Mouse (Mus musculus): ENCODE measurements around the gene Pfn3.

The Pfn3 gene

GRCm38 (mm10) chr13:55398088-55398487 lies 16.9 kb downstream of the Pfn3 start, which contains the start of gene Slc34a1:
TSS of gene Slc34a1 (plus strand) at chr13:55398187.
- DNase-seq (ENCODE audit: low read depth, low spot score), result no peak

- peak; percentile 19 for DNase-seq (ENCODE audit: low read depth, low spot score)
These were observed 22.1 kb downstream of the Pfn3 start for GRCm38 (mm10) chr13:55392933-55393332.

- DNase-seq (ENCODE audit: low read depth, low spot score), result no peak
These were observed 23.4 kb downstream of the Pfn3 start for GRCm38 (mm10) chr13:55391626-55392029.

- DNase-seq (ENCODE audit: low read depth, low spot score), result no peak
These were observed 24.4 kb downstream of the Pfn3 start for GRCm38 (mm10) chr13:55390644-55391043.

- DNase-seq (ENCODE audit: low read depth, low spot score), result no peak
These were observed 33.2 kb downstream of the Pfn3 start for GRCm38 (mm10) chr13:55381790-55382189.

- no peak for DNase-seq (ENCODE audit: low read depth, low spot score)
These were observed 36.0 kb downstream of the Pfn3 start for GRCm38 (mm10) chr13:55378907-55379580.

- DNase-seq (ENCODE audit: low read depth, low spot score), result no peak
These were observed 39.2 kb downstream of the Pfn3 start for GRCm38 (mm10) chr13:55375877-55376276.

- no peak for DNase-seq (ENCODE audit: low read depth, low spot score)
These were observed 40.7 kb downstream of the Pfn3 start for GRCm38 (mm10) chr13:55374206-55374924.

- no peak for DNase-seq (ENCODE audit: low read depth, low spot score)
These were observed 43.3 kb downstream of the Pfn3 start for GRCm38 (mm10) chr13:55371740-55372139.

- DNase-seq (ENCODE audit: low read depth, low spot score), result no peak
These were observed 43.9 kb downstream of the Pfn3 start for GRCm38 (mm10) chr13:55371007-55371681.

- DNase-seq (ENCODE audit: low read depth, low spot score), result no peak
These were observed 44.8 kb downstream of the Pfn3 start for GRCm38 (mm10) chr13:55370234-55370633.

GRCm38 (mm10) chr13:55369531-55370114 lies 45.4 kb downstream of the Pfn3 start, which contains the start of gene Rgs14:
TSS of gene Rgs14 (plus strand) at chr13:55369732.
- DNase-seq (ENCODE audit: low read depth, low spot score), result peak; percentile 34

- DNase-seq (ENCODE audit: low read depth, low spot score), result no peak
These were observed 46.6 kb downstream of the Pfn3 start for GRCm38 (mm10) chr13:55368401-55368800.
